Mouse (Mus musculus) thymus, adult 2 months (tissue): ENCODE measurements around the gene Tbc1d12. TPM values are rescaled to one million over a fixed set of nuclear protein-coding genes. Genes with fewer than 3 reads are reported as not detected.

ENCODE experiments used
- DNase-seq: peaks from one replicate; pipeline ENCODE4 v3.0.0; 2021
- H3K27ac ChIP-seq: fragments of 200-500 bp; 2 replicates; pipeline ENCODE4 v1.5.1; 2012; ENCODE audit warnings: low read length, control low read depth; ENCODE audit not compliant: control insufficient read depth, insufficient read depth
- H3K27me3 ChIP-seq: fragments of 200-500 bp; 2 replicates; pipeline ENCODE4 v1.6.1; 2012; ENCODE audit warnings: mild to moderate bottlenecking, low read length, moderate library complexity, mixed read lengths; ENCODE audit not compliant: control insufficient read depth, insufficient read depth
- H3K36me3 ChIP-seq: fragments of 200-500 bp; 2 replicates; pipeline ENCODE4 v1.6.1; 2012; ENCODE audit warnings: mild to moderate bottlenecking, low read length, moderate library complexity; ENCODE audit not compliant: control insufficient read depth, insufficient read depth
- H3K4me1 ChIP-seq: fragments of 200-500 bp; replicated peaks from 2 replicates; pipeline ENCODE4 v1.6.1; 2012; ENCODE audit warnings: low read length; ENCODE audit not compliant: control insufficient read depth, insufficient read depth
- H3K4me3 ChIP-seq: fragments of 200-500 bp; 2 replicates; pipeline ENCODE4 v1.5.1; 2012; ENCODE audit warnings: mild to moderate bottlenecking, low read length, control low read depth, moderate library complexity; ENCODE audit not compliant: control insufficient read depth, insufficient read depth
- CTCF ChIP-seq: fragments of 200-500 bp; IDR thresholded peaks from 2 replicates; pipeline ENCODE4 v1.5.1; 2012; ENCODE audit warnings: mild to moderate bottlenecking, control low read depth, low read length, moderate library complexity, borderline replicate concordance; ENCODE audit not compliant: control insufficient read depth, poor library complexity, insufficient read depth; ENCODE audit errors: extremely low read depth
- POLR2A ChIP-seq: fragments of 200-500 bp; IDR thresholded peaks from 2 replicates; pipeline ENCODE4 v1.6.1; 2012; ENCODE audit warnings: mild to moderate bottlenecking, low read length, control low read depth, moderate library complexity; ENCODE audit not compliant: control insufficient read depth, poor library complexity, insufficient read depth; ENCODE audit errors: extremely low read depth
- WGBS: fragments of 180-500 bp; shearing (Covaris S2); methylation state at CpG from one replicate; pipeline ENCODE4 v1.1.7; 2018; 5-methylcytosine and 5-hydroxymethylcytosine counted together
- polyA plus RNA-seq: library from polyadenylated mRNA; depleted of rRNA; stranded (reverse); fragments of >200 nt; gene quantifications from 2 replicates; pipeline ENCODE4 v1.2.3, GENCODE M21; 2012

Tbc1d12 gene
- polyA plus RNA-seq, 1 experiment = 1.2 TPM

GRCm38 (mm10) chr19:38818191-38818590 is 18.2 kb upstream of the Tbc1d12 start:
- no peaks in the 10 kb centered on the region; the same call in 1 of the 2 replicates for H3K36me3 ChIP-seq
- 26% methylated on average over 8 of the region's 8 CpGs for WGBS
- DNase-seq = no peak
- H3K27ac ChIP-seq = no peak overlapping the region
- H3K4me3 ChIP-seq = no peak overlapping the region
- TF ChIP-seq POLR2A = no peak
- TF ChIP-seq CTCF = no peak
- H3K4me1 ChIP-seq = peaks cover 5% of the 10 kb centered on the region
- H3K27me3 ChIP-seq = no peaks in the 10 kb centered on the region

GRCm38 (mm10) chr19:38818766-38819426 is 17.5 kb upstream of the Tbc1d12 start, which contains the start of gene Noc3l:
Gene Noc3l (minus strand): TSS chr19:38819237.
- Histone ChIP-seq H3K27me3 (no peaks in the 10 kb centered on the region), H3K4me1 (peaks cover 5% of the 10 kb centered on the region), H3K27ac (no peak within 1 kb of the TSS), H3K36me3 (no peaks in the 10 kb centered on the region; the same call in 1 of the 2 replicates), H3K4me3 (peak within 1 kb of the TSS; percentile 90)
- DNase-seq = peak; percentile 95
- TF ChIP-seq POLR2A (peak; percentile 34; the same call in 1 of the 2 replicates), CTCF (peak; percentile 99)
- under 1% methylated on average over 38 of the region's 38 CpGs for WGBS

GRCm38 (mm10) chr19:38819427-38819802 is 17.0 kb upstream of the Tbc1d12 start:
- 12% methylated on average over 16 of the region's 16 CpGs for WGBS

GRCm38 (mm10) chr19:38820186-38820804 is 16.1 kb upstream of the Tbc1d12 start:
- Histone ChIP-seq H3K27ac (no peak overlapping the region), H3K4me1 (peaks cover 5% of the 10 kb centered on the region), H3K27me3 (no peaks in the 10 kb centered on the region), H3K4me3 (no peak overlapping the region), H3K36me3 (no peaks in the 10 kb centered on the region)
- no peak for DNase-seq
- WGBS = 89% methylated on average over 4 of the region's 4 CpGs
- TF ChIP-seq POLR2A (no peak), CTCF (no peak)

More at GRCm38 (mm10) chr19:38819427-38819802, 17.0 kb upstream of the Tbc1d12 start:
- Histone ChIP-seq H3K27ac (no peak overlapping the region), H3K4me1 (peaks cover 5% of the 10 kb centered on the region), H3K36me3 (no peaks in the 10 kb centered on the region; the same call in 1 of the 2 replicates), H3K27me3 (no peaks in the 10 kb centered on the region), H3K4me3 (peak overlapping the region; percentile 90)
- no peak for DNase-seq
- TF ChIP-seq CTCF = no peak
- TF ChIP-seq POLR2A = no peak; the same call in 1 of the 2 replicates

- peaks cover 6% of the 10 kb centered on the region for H3K27me3 ChIP-seq
- WGBS = 4% methylated on average over 1 of the region's 1 CpGs
- TF ChIP-seq CTCF (no peak), POLR2A (no peak)
- H3K4me1 ChIP-seq = 0 out of 2 replicates have a peak, but pooled peaks cover 3% of the 10 kb centered on the region
- DNase-seq = no peak
- H3K4me3 ChIP-seq = no peak overlapping the region
- H3K36me3 ChIP-seq = no peaks in the 10 kb centered on the region
- no peak overlapping the region for H3K27ac ChIP-seq
Observed at GRCm38 (mm10) chr19:38833224-38833623, 3.2 kb upstream of the Tbc1d12 start.

GRCm38 (mm10) chr19:38836084-38836437 is 318 bp upstream of the Tbc1d12 start:
- WGBS = 22% methylated on average over 10 of the region's 10 CpGs
- Histone ChIP-seq H3K27me3 (peaks cover 6% of the 10 kb centered on the region), H3K27ac (no peak overlapping the region), H3K4me3 (peak overlapping the region; percentile 81), H3K36me3 (no peaks in the 10 kb centered on the region), H3K4me1 (0 out of 2 replicates have a peak, but pooled peaks cover 3% of the 10 kb centered on the region)
- TF ChIP-seq POLR2A (no peak), CTCF (no peak)
- no peak for DNase-seq
